Mouse (Mus musculus) liver, postnatal 0 days (tissue): ENCODE measurements around the gene Hrasls5. TPM values are rescaled to one million over a fixed set of nuclear protein-coding genes. Genes with fewer than 3 reads are reported as not detected.

ENCODE experiments used
- ATAC-seq: fragments of 200-750 bp; cut with Nextera tagmentation; 2 replicates; pipeline ENCODE4 v1.8.0; 2017; ENCODE audit warnings: mild to moderate bottlenecking, moderate library complexity
- DNase-seq: peaks from one replicate; pipeline ENCODE4 v3.0.0-alpha.2; 2016
- H3K27ac ChIP-seq: fragments of 300-500 bp; sonication (generic); 2 replicates; pipeline ENCODE4 v1.5.1; 2014; ENCODE audit warnings: antibody characterized with exemption, moderate library complexity, mild to moderate bottlenecking, low read depth
- H3K27me3 ChIP-seq: fragments of 300-500 bp; sonication (generic); 2 replicates; pipeline ENCODE4 v1.6.1; 2014; ENCODE audit warnings: low read length, control low read depth, mixed read lengths; ENCODE audit not compliant: insufficient read depth
- H3K36me3 ChIP-seq: fragments of 300-500 bp; sonication (generic); replicated peaks from 2 replicates; pipeline ENCODE4 v1.6.1; 2014; ENCODE audit warnings: mild to moderate bottlenecking, control low read depth, low read length, moderate library complexity, mixed read lengths; ENCODE audit not compliant: insufficient read depth
- H3K4me1 ChIP-seq: fragments of 300-500 bp; sonication (generic); 2 replicates; pipeline ENCODE4 v1.6.1; 2014; ENCODE audit warnings: antibody characterized with exemption, mild to moderate bottlenecking, control low read depth; ENCODE audit not compliant: insufficient read depth
- H3K4me2 ChIP-seq: fragments of 300-500 bp; sonication (generic); 2 replicates; pipeline ENCODE4 v1.6.1; 2014; ENCODE audit warnings: low read depth, mild to moderate bottlenecking, low read length, moderate library complexity, mixed read lengths
- H3K4me3 ChIP-seq: fragments of 300-500 bp; sonication (generic); 2 replicates; pipeline ENCODE4 v1.5.1; 2014; ENCODE audit warnings: low read depth, low read length
- H3K9ac ChIP-seq: fragments of 300-500 bp; sonication (generic); replicated peaks from 2 replicates; pipeline ENCODE4 v1.6.1; 2014; ENCODE audit warnings: mild to moderate bottlenecking, moderate library complexity
- H3K9me3 ChIP-seq: fragments of 300-500 bp; sonication (generic); 2 replicates; pipeline ENCODE4 v1.6.1; 2016; ENCODE audit warnings: mild to moderate bottlenecking, control low read depth, low read length, mixed read lengths
- CTCF ChIP-seq: sonication (generic); IDR thresholded peaks from 2 replicates; pipeline ENCODE4 v1.5.1; 2016; ENCODE audit warnings: antibody characterized with exemption, low read depth
- EP300 ChIP-seq: IDR thresholded peaks from 2 replicates; pipeline ENCODE4 v1.6.1; 2016; ENCODE audit warnings: antibody characterized with exemption, low read depth, mild to moderate bottlenecking
- WGBS: fragments of 180-500 bp; shearing (Covaris S2); extraction: QIAGEN DNeasy Blood & Tissue Kit; methylation state at CpG from one replicate; pipeline ENCODE4 v1.1.7; 2014; ENCODE audit not compliant: insufficient replicate concordance; 5-methylcytosine and 5-hydroxymethylcytosine counted together
- polyA plus RNA-seq: library from polyadenylated mRNA; unstranded; fragments of >200 nt; fragmentation: Nextera tagmentation; extraction: Ambion mirVana; gene quantifications from 2 replicates; pipeline ENCODE4 v1.2.1, GENCODE M21; 2015

Hrasls5 gene
- polyA plus RNA-seq, 1 experiment from 2014 or later: not detected

DNA sequence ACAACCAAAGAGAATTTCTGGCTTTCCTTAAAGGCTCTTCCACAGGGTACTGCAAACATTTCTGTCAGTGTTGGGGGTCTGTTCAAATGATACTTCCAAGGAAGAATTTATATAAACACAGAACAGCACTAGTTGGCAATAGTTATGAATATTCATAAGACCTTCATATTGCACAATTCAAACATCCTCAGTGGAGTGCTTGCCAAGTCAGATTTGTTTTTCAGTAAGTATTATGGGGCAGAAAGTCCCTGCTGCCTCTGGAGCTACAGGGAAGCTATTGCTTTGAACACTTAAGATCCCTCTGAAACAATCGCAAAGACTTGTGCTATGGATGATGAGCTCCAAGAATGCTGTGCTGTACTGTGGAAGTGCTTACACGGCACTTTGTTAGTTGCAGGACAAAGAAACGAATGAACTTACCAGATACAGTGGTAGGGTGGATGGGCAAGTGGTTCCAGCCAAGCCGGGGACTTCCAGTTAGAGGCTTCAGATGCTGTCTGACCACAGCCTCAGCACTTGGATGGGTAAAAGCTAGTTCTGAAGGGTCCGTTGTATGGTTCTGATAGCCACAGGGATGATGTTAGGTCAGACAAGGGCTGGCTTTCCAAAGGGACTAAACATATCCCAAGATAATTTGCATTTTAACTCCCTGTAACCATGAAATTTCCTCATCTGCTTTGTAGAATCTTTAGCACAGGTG, 4.0 kb downstream of the Hrasls5 start:
- Histone ChIP-seq H3K36me3 (no peaks in the 10 kb centered on the region), H3K27ac (no peak overlapping the region), H3K4me1 (peaks cover 7% of the 10 kb centered on the region), H3K27me3 (peaks cover 10% of the 10 kb centered on the region), H3K9ac (no peak overlapping the region), H3K4me3 (no peak overlapping the region), H3K9me3 (no peaks in the 10 kb centered on the region), H3K4me2 (no peak overlapping the region)
- no peak for DNase-seq
- ATAC-seq: no peak
- TF ChIP-seq CTCF: no peak
- TF ChIP-seq EP300: no peak
- 75% methylated on average over 5 of the region's 5 CpGs for WGBS

DNA sequence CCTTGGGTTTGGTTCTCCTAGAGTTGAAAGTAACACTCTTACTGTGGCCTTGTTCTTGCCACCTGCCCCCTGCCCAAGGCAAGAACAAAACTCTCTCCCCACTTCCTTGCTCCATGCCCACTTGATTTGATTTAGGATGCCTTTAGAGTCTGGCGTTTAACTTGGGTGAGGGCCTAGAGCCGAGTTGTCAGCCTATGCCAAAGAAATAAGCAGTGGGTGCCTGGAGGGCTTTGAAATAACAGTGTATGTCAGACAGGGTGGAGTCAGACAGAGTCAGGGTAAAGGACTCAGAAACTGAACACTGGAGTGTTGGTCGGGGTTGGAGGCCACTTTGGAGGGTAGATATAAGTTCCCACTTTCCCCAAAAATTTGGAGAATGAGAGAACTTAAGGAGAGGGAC, 4.7 kb downstream of the Hrasls5 start:
- TF ChIP-seq CTCF (no peak), EP300 (no peak)
- 58% methylated on average over 3 of the region's 3 CpGs for WGBS

DNA sequence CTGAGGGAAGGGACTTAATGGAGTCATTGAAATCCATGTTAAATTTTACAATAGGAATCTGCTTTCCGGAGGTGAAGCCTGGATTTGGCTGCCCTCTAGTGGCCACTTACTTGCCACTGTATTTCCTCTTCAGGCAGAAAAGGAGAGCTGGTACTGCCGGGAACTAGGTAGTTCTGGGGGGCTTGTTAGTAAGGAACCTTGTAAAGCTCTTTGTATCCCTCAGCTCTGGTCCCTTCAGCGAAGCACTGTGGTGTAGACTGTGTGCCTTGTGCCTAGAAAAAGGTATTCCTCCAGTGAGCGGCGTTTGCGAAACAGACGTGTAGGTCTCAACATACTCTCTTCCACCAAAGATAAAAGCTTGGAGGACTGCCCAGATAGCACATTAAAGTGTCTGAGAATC, 5.4 kb downstream of the Hrasls5 start:
- H3K27me3 ChIP-seq: peaks cover under 1% of the 10 kb centered on the region; the same call in 1 of the 2 replicates
- H3K27ac ChIP-seq: no peak overlapping the region
- no peak for ATAC-seq
- no peaks in the 10 kb centered on the region for H3K4me1 ChIP-seq
- no peak overlapping the region for H3K4me3 ChIP-seq
- H3K9me3 ChIP-seq: no peaks in the 10 kb centered on the region
- 34% methylated on average over 7 of the region's 7 CpGs for WGBS
- no peak overlapping the region for H3K4me2 ChIP-seq
- TF ChIP-seq EP300: no peak
- peak; percentile 83 for TF ChIP-seq CTCF
- H3K36me3 ChIP-seq: no peaks in the 10 kb centered on the region
- peak; percentile 64 for DNase-seq
- H3K9ac ChIP-seq: no peak overlapping the region

More for the DNA sequence above, 4.7 kb downstream of the Hrasls5 start:
- Histone ChIP-seq H3K4me2 (no peak overlapping the region), H3K27ac (no peak overlapping the region), H3K27me3 (peaks cover 6% of the 10 kb centered on the region), H3K4me3 (no peak overlapping the region), H3K9me3 (no peaks in the 10 kb centered on the region), H3K4me1 (peaks cover 4% of the 10 kb centered on the region), H3K36me3 (no peaks in the 10 kb centered on the region), H3K9ac (no peak overlapping the region)
- ATAC-seq (no peak), DNase-seq (no peak)

- H3K4me3 ChIP-seq: no peak overlapping the region
- no peak overlapping the region for H3K9ac ChIP-seq
- TF ChIP-seq CTCF (no peak), EP300 (no peak)
- ATAC-seq: no peak
- H3K27me3 ChIP-seq: no peaks in the 10 kb centered on the region
- no peak overlapping the region for H3K27ac ChIP-seq
- H3K36me3 ChIP-seq: no peaks in the 10 kb centered on the region
- H3K9me3 ChIP-seq: no peaks in the 10 kb centered on the region
- no peak overlapping the region for H3K4me2 ChIP-seq
- no peaks in the 10 kb centered on the region for H3K4me1 ChIP-seq
- no peak for DNase-seq
These were observed 20.7 kb downstream of the Hrasls5 start for GRCm38 (mm10) chr19:7633021-7633420.

GRCm38 (mm10) chr19:7633786-7634185, 21.4 kb downstream of the Hrasls5 start:
- ATAC-seq (no peak), DNase-seq (no peak)
- no peaks in the 10 kb centered on the region for H3K4me1 ChIP-seq
- TF ChIP-seq EP300 (no peak), CTCF (no peak)
- no peaks in the 10 kb centered on the region for H3K36me3 ChIP-seq
- H3K9me3 ChIP-seq: no peaks in the 10 kb centered on the region
- H3K4me2 ChIP-seq: no peak overlapping the region
- H3K27me3 ChIP-seq: no peaks in the 10 kb centered on the region
- no peak overlapping the region for H3K4me3 ChIP-seq
- H3K9ac ChIP-seq: no peak overlapping the region
- no peak overlapping the region for H3K27ac ChIP-seq
- 55% methylated on average over 1 of the region's 1 CpGs for WGBS

GRCm38 (mm10) chr19:7648913-7649666, 36.7 kb downstream of the Hrasls5 start:
- WGBS: 77% methylated on average over 8 of the region's 8 CpGs
- Histone ChIP-seq H3K27ac (no peak overlapping the region), H3K4me2 (no peak overlapping the region), H3K9ac (no peak overlapping the region), H3K9me3 (no peaks in the 10 kb centered on the region), H3K4me3 (no peak overlapping the region), H3K4me1 (no peaks in the 10 kb centered on the region), H3K27me3 (no peaks in the 10 kb centered on the region), H3K36me3 (no peaks in the 10 kb centered on the region)
- ATAC-seq (no peak), DNase-seq (no peak)
- TF ChIP-seq CTCF (no peak), EP300 (no peak)
